8 mouse cellular contexts compared by ENCODE assay signal in the genomic region with DNA sequence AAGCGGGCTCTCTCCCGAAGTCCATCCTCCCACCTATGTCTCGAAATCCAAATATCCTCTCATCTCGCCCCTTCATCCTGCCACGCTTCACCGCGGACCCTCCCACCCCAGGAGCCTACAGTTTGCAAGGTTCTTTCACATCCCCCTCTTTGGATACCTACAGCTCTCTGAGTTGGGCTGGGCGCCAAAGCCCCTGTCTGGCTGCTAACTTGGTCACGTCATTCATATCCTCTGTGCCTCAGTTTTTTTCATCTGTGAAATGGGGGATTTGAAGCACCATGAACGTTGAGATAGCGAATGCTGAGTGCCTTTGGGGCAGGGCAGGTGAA. TPM values are rescaled to one million over a fixed set of nuclear protein-coding genes. Genes with fewer than 3 reads are reported as not detected.
DNase-seq lines count a peak whose midpoint lies in the region; ATAC-seq and TF ChIP-seq lines count a peak whose summit lies in the region.

No protein-coding gene starts in this region.

- no peak for TF ChIP-seq POLR2A in lung, adult 2 months (IDR thresholded peaks at IDR 0.05; ENCODE audit: borderline replicate concordance, extremely low read depth, low read depth, low read length)
- no peak for TF ChIP-seq POLR2A in embryonic fibroblast, embryonic 13.5 days (IDR thresholded peaks at IDR 0.05; ENCODE audit: low read depth, low read length)

- no peak for ATAC-seq in intestine, embryonic 15.5 days
- peak; percentile 38; the same call in 1 of the 2 replicates for ATAC-seq in neural tube, embryonic 14.5 days (ENCODE audit: low read depth)

- H3K4me3 ChIP-seq in lung, adult 2 months (replicated peaks; ENCODE audit: extremely low read depth, low read depth, low read length) = peak overlapping the region; percentile 59
- peak overlapping the region; percentile 44 for H3K4me3 ChIP-seq in embryonic fibroblast, embryonic 13.5 days (ENCODE audit: insufficient read depth, low read length)
- peak overlapping the region; percentile 84 for H3K4me3 ChIP-seq in intestine, embryonic 15.5 days (replicated peaks)
- H3K4me3 ChIP-seq in neural tube, embryonic 14.5 days (ENCODE audit: low read depth, low read length) = peak overlapping the region; percentile 96

- H3K9ac ChIP-seq in intestine, embryonic 15.5 days = 0 out of 2 replicates have a peak overlapping the region, but pooled peaks have one; percentile 94
- H3K9ac ChIP-seq in neural tube, embryonic 14.5 days (replicated peaks; ENCODE audit: low read depth, low read length) = peak overlapping the region; percentile 99

- 2% methylated on average over 11 of the region's 11 CpGs for WGBS in lung, adult 2 months
- 1% methylated on average over 11 of the region's 11 CpGs for WGBS in intestine, embryonic 15.5 days
- WGBS in neural tube, embryonic 14.5 days = 3% methylated on average over 11 of the region's 11 CpGs

- H3K4me2 ChIP-seq in intestine, embryonic 15.5 days (replicated peaks) = peak overlapping the region; percentile 89
- peak overlapping the region; percentile 77 for H3K4me2 ChIP-seq in neural tube, embryonic 14.5 days (ENCODE audit: low read depth, low read length)

- H3K36me3 ChIP-seq in intestine, embryonic 15.5 days = no peaks in the 10 kb centered on the region
- H3K36me3 ChIP-seq in neural tube, embryonic 14.5 days (ENCODE audit: control insufficient read depth, insufficient read depth, low read length) = peaks cover 2% of the 10 kb centered on the region

- H3K27ac ChIP-seq in embryonic fibroblast, embryonic 13.5 days (ENCODE audit: insufficient read depth, low read length) = no peak overlapping the region
- H3K27ac ChIP-seq in intestine, embryonic 15.5 days = no peak overlapping the region
- H3K27ac ChIP-seq in neural tube, embryonic 14.5 days (ENCODE audit: low read depth, low read length) = no peak overlapping the region

- no peak for DNase-seq in lung, adult 2 months
- no peak for DNase-seq in lung, postnatal 36 days
- no peak for DNase-seq in ovary, adult 18-20 months (ENCODE audit: low spot score)
- no peak for DNase-seq in T-cell, adult 2 months (ENCODE audit: low spot score)
- no peak for DNase-seq in lung, postnatal 10 days

- no peaks in the 10 kb centered on the region for H3K9me3 ChIP-seq in intestine, embryonic 15.5 days
- no peaks in the 10 kb centered on the region for H3K9me3 ChIP-seq in neural tube, embryonic 14.5 days (ENCODE audit: control insufficient read depth, low read length)

- no peak for TF ChIP-seq CTCF in lung, adult 2 months (IDR thresholded peaks at IDR 0.05; ENCODE audit: insufficient read depth, low read length)
- TF ChIP-seq CTCF in embryonic fibroblast, embryonic 13.5 days (IDR thresholded peaks at IDR 0.05; ENCODE audit: borderline replicate concordance, insufficient read depth, low read length) = no peak

- H3K4me1 ChIP-seq in lung, adult 2 months (ENCODE audit: control insufficient read depth, insufficient read depth, low read length) = no peaks in the 10 kb centered on the region
- no peaks in the 10 kb centered on the region for H3K4me1 ChIP-seq in embryonic fibroblast, embryonic 13.5 days (ENCODE audit: control insufficient read depth, insufficient read depth, low read length)
- H3K4me1 ChIP-seq in intestine, embryonic 15.5 days (replicated peaks) = peaks cover 15% of the 10 kb centered on the region
- peaks cover 10% of the 10 kb centered on the region for H3K4me1 ChIP-seq in neural tube, embryonic 14.5 days (ENCODE audit: control insufficient read depth, insufficient read depth, low read length)

- no peaks in the 10 kb centered on the region; the same call in 1 of the 2 replicates for H3K27me3 ChIP-seq in intestine, embryonic 15.5 days (replicated peaks)
- no peaks in the 10 kb centered on the region for H3K27me3 ChIP-seq in neural tube, embryonic 14.5 days (ENCODE audit: control insufficient read depth, insufficient read depth, low read length)

RNA-seq across cellular contexts. Expression of gene Vps37d, which starts 0.4 kb away (rescaled TPM):
- 2.3 and 3.0 TPM in 2 replicates for polyA plus RNA-seq in lung, adult 2 months (2012; rRNA removed)
- polyA plus RNA-seq in embryonic fibroblast, embryonic 13.5 days (2011; ENCODE audit: insufficient read length, low read depth, missing spikeins) = 3.0 and 4.0 TPM in 2 replicates
- polyA plus RNA-seq in intestine, embryonic 15.5 days (2015; fragmentation: Nextera tagmentation; extraction: Ambion mirVana) = 5.4 and 6.0 TPM in 2 replicates
- polyA plus RNA-seq in neural tube, embryonic 14.5 days (2014; fragmentation: Nextera tagmentation; extraction: Ambion mirVana) = 26.9 and 28.8 TPM in 2 replicates

RNA-seq across cellular contexts. Expression of gene Mlxipl, which starts 11.2 kb away (rescaled TPM):
- polyA plus RNA-seq in lung, adult 2 months (2012; rRNA removed) = 17.8 and 28.5 TPM in 2 replicates
- polyA plus RNA-seq in embryonic fibroblast, embryonic 13.5 days (2011; ENCODE audit: insufficient read length, low read depth, missing spikeins) = not detected in 2 replicates
- 6.5 and 8.7 TPM in 2 replicates for polyA plus RNA-seq in intestine, embryonic 15.5 days (2015; fragmentation: Nextera tagmentation; extraction: Ambion mirVana)
- 0.27 and 0.89 TPM in 2 replicates for polyA plus RNA-seq in neural tube, embryonic 14.5 days (2014; fragmentation: Nextera tagmentation; extraction: Ambion mirVana)

RNA-seq across cellular contexts. Expression of gene Bud23, which starts 13.7 kb away (rescaled TPM):
- 51.3 and 56.4 TPM in 2 replicates for polyA plus RNA-seq in lung, adult 2 months (2012; rRNA removed)
- 38.0 and 49.6 TPM in 2 replicates for polyA plus RNA-seq in embryonic fibroblast, embryonic 13.5 days (2011; ENCODE audit: insufficient read length, low read depth, missing spikeins)
- 106 and 115 TPM in 2 replicates for polyA plus RNA-seq in intestine, embryonic 15.5 days (2015; fragmentation: Nextera tagmentation; extraction: Ambion mirVana)
- 60.3 and 72.5 TPM in 2 replicates for polyA plus RNA-seq in neural tube, embryonic 14.5 days (2014; fragmentation: Nextera tagmentation; extraction: Ambion mirVana)

RNA-seq across cellular contexts. Expression of gene Dnajc30, which starts 14.4 kb away (rescaled TPM):
- polyA plus RNA-seq in lung, adult 2 months (2012; rRNA removed) = 30.7 and 31.5 TPM in 2 replicates
- 15.2 and 18.1 TPM in 2 replicates for polyA plus RNA-seq in embryonic fibroblast, embryonic 13.5 days (2011; ENCODE audit: insufficient read length, low read depth, missing spikeins)
- polyA plus RNA-seq in intestine, embryonic 15.5 days (2015; fragmentation: Nextera tagmentation; extraction: Ambion mirVana) = 30.7 and 33.6 TPM in 2 replicates
- 42.2 and 47.0 TPM in 2 replicates for polyA plus RNA-seq in neural tube, embryonic 14.5 days (2014; fragmentation: Nextera tagmentation; extraction: Ambion mirVana)

RNA-seq across cellular contexts. Expression of gene Stx1a, which starts 55.2 kb away (rescaled TPM):
- polyA plus RNA-seq in lung, adult 2 months (2012; rRNA removed) = 10.6 and 11.7 TPM in 2 replicates
- polyA plus RNA-seq in embryonic fibroblast, embryonic 13.5 days (2011; ENCODE audit: insufficient read length, low read depth, missing spikeins) = 6.9 and 10.2 TPM in 2 replicates
- 13.0 and 15.7 TPM in 2 replicates for polyA plus RNA-seq in intestine, embryonic 15.5 days (2015; fragmentation: Nextera tagmentation; extraction: Ambion mirVana)
- polyA plus RNA-seq in neural tube, embryonic 14.5 days (2014; fragmentation: Nextera tagmentation; extraction: Ambion mirVana) = 120 and 132 TPM in 2 replicates

Comparison
In these comparisons a context has a peak if more than half of its experiments do, and no peak if none do; other contexts are left out.
1. H3K4me3 ChIP-seq: peak in every context shown above with its lines; median percentile 96 in neural tube, embryonic 14.5 days; 84 in intestine, embryonic 15.5 days; 59 in lung, adult 2 months; 44 in embryonic fibroblast, embryonic 13.5 days.